Mouse (Mus musculus): Measurements from ENCODE around the gene Nyap1.
"Not testable (repeated sequence)": the region's sequence is repeated elsewhere in the genome, so short reads cannot be mapped to it uniquely, and the experiment has no call there.

The Nyap1 gene

GRCm38 (mm10) chr5:137768475-137768874, 27.1 kb upstream of the Nyap1 start:
- no peak for DNase-seq (ENCODE audit: low read depth, low spot score)

- peak; percentile 45 for DNase-seq (ENCODE audit: low read depth, low spot score)
These were observed 24.9 kb upstream of the Nyap1 start for GRCm38 (mm10) chr5:137766270-137766669.

- DNase-seq (ENCODE audit: low read depth, low spot score), result no peak
These were observed 23.4 kb upstream of the Nyap1 start for GRCm38 (mm10) chr5:137764609-137765340.

GRCm38 (mm10) chr5:137759971-137760412, 18.6 kb upstream of the Nyap1 start:
- DNase-seq (ENCODE audit: low read depth, low spot score), result peak; percentile 78

- no peak for DNase-seq (ENCODE audit: low read depth, low spot score)
These were observed 17.6 kb upstream of the Nyap1 start for GRCm38 (mm10) chr5:137758921-137759534.

- no peak for DNase-seq (ENCODE audit: low read depth, low spot score)
These were observed 16.5 kb upstream of the Nyap1 start for GRCm38 (mm10) chr5:137757887-137758286.

GRCm38 (mm10) chr5:137756882-137757661, 15.7 kb upstream of the Nyap1 start:
- peak; percentile 49 for DNase-seq (ENCODE audit: low read depth, low spot score)

- DNase-seq (ENCODE audit: low read depth, low spot score), result no peak
These were observed 14.7 kb upstream of the Nyap1 start for GRCm38 (mm10) chr5:137756106-137756505.

- no peak for DNase-seq (ENCODE audit: low read depth, low spot score)
These were observed 14.0 kb upstream of the Nyap1 start for GRCm38 (mm10) chr5:137755425-137755824.

GRCm38 (mm10) chr5:137753111-137753832, 11.9 kb upstream of the Nyap1 start:
- DNase-seq (ENCODE audit: low read depth, low spot score), result no peak

GRCm38 (mm10) chr5:137751988-137752387, 10.6 kb upstream of the Nyap1 start:
- no peak for DNase-seq (ENCODE audit: low read depth, low spot score)

- no peak for DNase-seq (ENCODE audit: low read depth, low spot score)
These were observed 9.9 kb upstream of the Nyap1 start for GRCm38 (mm10) chr5:137751221-137751887.

- DNase-seq (ENCODE audit: low read depth, low spot score), result not testable (repeated sequence)
These were observed 8.8 kb upstream of the Nyap1 start for GRCm38 (mm10) chr5:137750212-137750611.

GRCm38 (mm10) chr5:137749196-137749836, 7.9 kb upstream of the Nyap1 start:
- no peak for DNase-seq (ENCODE audit: low read depth, low spot score)

- DNase-seq (ENCODE audit: low read depth, low spot score), result no peak
These were observed 6.8 kb upstream of the Nyap1 start for GRCm38 (mm10) chr5:137748130-137748770.

- no peak for DNase-seq (ENCODE audit: low read depth, low spot score)
These were observed 6.0 kb upstream of the Nyap1 start for GRCm38 (mm10) chr5:137747326-137747961.

- no peak for DNase-seq (ENCODE audit: low read depth, low spot score)
These were observed 5.5 kb upstream of the Nyap1 start for GRCm38 (mm10) chr5:137746851-137747325.

- DNase-seq (ENCODE audit: low read depth, low spot score), result no peak
These were observed 5.0 kb upstream of the Nyap1 start for GRCm38 (mm10) chr5:137746282-137746850.

Measured in WW6 (cell line).